Mouse (Mus musculus) lung, embryonic 14.5 days (tissue): ENCODE data around the gene Prex1. TPM values are rescaled to one million over a fixed set of nuclear protein-coding genes. Genes with fewer than 3 reads are reported as not detected.
A peak's percentile ranks its signal among the peaks of the same experiment; 100 is the strongest.

Experiments used
- ATAC-seq: fragments of 200-750 bp; cut with Nextera tagmentation; 2 replicates; pipeline ENCODE4 v1.8.0; 2017; ENCODE audit warnings: mild to moderate bottlenecking, moderate TSS enrichment, moderate library complexity; ENCODE audit not compliant: insufficient read depth
- DNase-seq: peaks from one replicate; pipeline ENCODE4 v3.0.0-alpha.2; 2015
- H3K27ac ChIP-seq: fragments of 300-500 bp; sonication (generic); 2 replicates; pipeline ENCODE4 v1.5.1; 2014; ENCODE audit warnings: low read depth, mild to moderate bottlenecking, moderate library complexity
- H3K27me3 ChIP-seq: fragments of 300-500 bp; sonication (generic); 2 replicates; pipeline ENCODE4 v1.6.1; 2014; ENCODE audit warnings: low read length, control low read depth; ENCODE audit not compliant: insufficient read depth
- H3K36me3 ChIP-seq: fragments of 300-500 bp; sonication (generic); 2 replicates; pipeline ENCODE4 v1.6.1; 2014; ENCODE audit warnings: control low read depth; ENCODE audit not compliant: insufficient read depth
- H3K4me1 ChIP-seq: fragments of 300-500 bp; sonication (generic); 2 replicates; pipeline ENCODE4 v1.6.1; 2014; ENCODE audit warnings: antibody characterized with exemption, control low read depth; ENCODE audit not compliant: insufficient read depth
- H3K4me2 ChIP-seq: fragments of 300-500 bp; sonication (generic); 2 replicates; pipeline ENCODE4 v1.6.1; 2014; ENCODE audit warnings: mild to moderate bottlenecking
- H3K4me3 ChIP-seq: fragments of 300-500 bp; sonication (generic); 2 replicates; pipeline ENCODE4 v1.5.1; 2014; ENCODE audit warnings: low read depth, low read length
- H3K9ac ChIP-seq: fragments of 300-500 bp; sonication (generic); 2 replicates; pipeline ENCODE4 v1.6.1; 2014
- H3K9me3 ChIP-seq: fragments of 300-500 bp; sonication (generic); 2 replicates; pipeline ENCODE4 v1.6.1; 2016; ENCODE audit warnings: low read depth, low read length, control low read depth
- CTCF ChIP-seq: IDR thresholded peaks from 2 replicates; pipeline ENCODE4 v1.5.1; 2016; ENCODE audit warnings: antibody characterized with exemption, low read depth
- WGBS: fragments of 180-500 bp; shearing (Covaris S2); extraction: QIAGEN DNeasy Blood & Tissue Kit; methylation state at CpG from one replicate; pipeline ENCODE4 v1.1.7; 2014; 5-methylcytosine and 5-hydroxymethylcytosine counted together
- polyA plus RNA-seq: library from polyadenylated mRNA; unstranded; fragments of >200 nt; fragmentation: Nextera tagmentation; extraction: Ambion mirVana; gene quantifications from 2 replicates; pipeline ENCODE4 v1.2.1, GENCODE M21; 2014

Prex1 gene
- polyA plus RNA-seq, 1 experiment from 2014 or later: 12.9 TPM

- TF ChIP-seq CTCF: no peak
- Histone ChIP-seq H3K9ac (no peak overlapping the region), H3K4me3 (no peak overlapping the region), H3K36me3 (no peaks in the 10 kb centered on the region), H3K9me3 (no peaks in the 10 kb centered on the region), H3K4me1 (no peaks in the 10 kb centered on the region), H3K4me2 (no peak overlapping the region), H3K27ac (no peak overlapping the region), H3K27me3 (no peaks in the 10 kb centered on the region)
- WGBS: 31% methylated on average over 6 of the region's 6 CpGs
- DNase-seq (no peak), ATAC-seq (no peak)
These were observed 13.3 kb upstream of the Prex1 start for GRCm38 (mm10) chr2:166726891-166727290.

- no peak overlapping the region for H3K4me2 ChIP-seq
- no peaks in the 10 kb centered on the region for H3K4me1 ChIP-seq
- no peaks in the 10 kb centered on the region for H3K36me3 ChIP-seq
- H3K27ac ChIP-seq: no peak overlapping the region
- no peak for ATAC-seq
- WGBS: 63% methylated on average over 3 of the region's 3 CpGs
- no peak for TF ChIP-seq CTCF
- H3K9ac ChIP-seq: no peak overlapping the region
- no peak for DNase-seq
- H3K27me3 ChIP-seq: no peaks in the 10 kb centered on the region
- no peaks in the 10 kb centered on the region for H3K9me3 ChIP-seq
- H3K4me3 ChIP-seq: no peak overlapping the region
These were observed 6.8 kb upstream of the Prex1 start for GRCm38 (mm10) chr2:166720416-166720815.

- Histone ChIP-seq H3K9ac (no peak overlapping the region), H3K27ac (no peak overlapping the region), H3K9me3 (no peaks in the 10 kb centered on the region), H3K27me3 (no peaks in the 10 kb centered on the region), H3K36me3 (no peaks in the 10 kb centered on the region), H3K4me1 (no peaks in the 10 kb centered on the region), H3K4me3 (no peak overlapping the region), H3K4me2 (no peak overlapping the region)
- DNase-seq (no peak), ATAC-seq (no peak)
- WGBS: 57% methylated on average over 2 of the region's 2 CpGs
- TF ChIP-seq CTCF: no peak
These were observed 6.3 kb upstream of the Prex1 start for GRCm38 (mm10) chr2:166719930-166720305.

GRCm38 (mm10) chr2:166719301-166719929 lies 5.8 kb upstream of the Prex1 start:
- H3K9me3 ChIP-seq: no peaks in the 10 kb centered on the region
- no peak overlapping the region for H3K27ac ChIP-seq
- H3K27me3 ChIP-seq: no peaks in the 10 kb centered on the region
- no peak for TF ChIP-seq CTCF
- ATAC-seq (no peak), DNase-seq (no peak)
- H3K9ac ChIP-seq: no peak overlapping the region
- WGBS: 84% methylated on average over 1 of the region's 1 CpGs
- no peak overlapping the region for H3K4me3 ChIP-seq
- H3K4me1 ChIP-seq: no peaks in the 10 kb centered on the region
- no peak overlapping the region for H3K4me2 ChIP-seq
- no peaks in the 10 kb centered on the region for H3K36me3 ChIP-seq

GRCm38 (mm10) chr2:166716067-166716466 lies 2.4 kb upstream of the Prex1 start:
- ATAC-seq (no peak), DNase-seq (no peak)
- Histone ChIP-seq H3K4me3 (no peak overlapping the region), H3K27me3 (peaks cover 7% of the 10 kb centered on the region; the same call in 1 of the 2 replicates), H3K9me3 (no peaks in the 10 kb centered on the region), H3K4me2 (no peak overlapping the region), H3K36me3 (no peaks in the 10 kb centered on the region), H3K9ac (no peak overlapping the region), H3K27ac (no peak overlapping the region), H3K4me1 (peaks cover 9% of the 10 kb centered on the region; the same call in 1 of the 2 replicates)
- 75% methylated on average over 7 of the region's 7 CpGs for WGBS
- TF ChIP-seq CTCF: no peak

- peak overlapping the region; percentile 75 for H3K4me3 ChIP-seq
- peak overlapping the region; percentile 52 for H3K9ac ChIP-seq
- no peaks in the 10 kb centered on the region for H3K36me3 ChIP-seq
- no peak for TF ChIP-seq CTCF
- no peaks in the 10 kb centered on the region for H3K9me3 ChIP-seq
- no peak for ATAC-seq
- DNase-seq: no peak
- H3K27me3 ChIP-seq: peaks cover 7% of the 10 kb centered on the region; the same call in 1 of the 2 replicates
- 7% methylated on average over 11 of the region's 11 CpGs for WGBS
- H3K27ac ChIP-seq: no peak overlapping the region
- H3K4me1 ChIP-seq: peaks cover 9% of the 10 kb centered on the region; the same call in 1 of the 2 replicates
- H3K4me2 ChIP-seq: peak overlapping the region; percentile 83
These were observed 731 bp upstream of the Prex1 start for GRCm38 (mm10) chr2:166714427-166714699.

GRCm38 (mm10) chr2:166712801-166713689 lies 587 bp downstream of the Prex1 start:
- Histone ChIP-seq H3K9ac (peak overlapping the region; percentile 65), H3K4me1 (peaks cover 9% of the 10 kb centered on the region; the same call in 1 of the 2 replicates), H3K27ac (peak overlapping the region; percentile 69), H3K4me3 (peak overlapping the region; percentile 75), H3K4me2 (peak overlapping the region; percentile 94), H3K9me3 (no peaks in the 10 kb centered on the region), H3K36me3 (no peaks in the 10 kb centered on the region), H3K27me3 (peaks cover 7% of the 10 kb centered on the region; the same call in 1 of the 2 replicates)
- ATAC-seq (peak; percentile 53), DNase-seq (peak; percentile 61)
- TF ChIP-seq CTCF: 0 out of 2 replicates have a peak, but pooled peaks have one; percentile 10
- under 1% methylated on average over 60 of the region's 64 CpGs for WGBS
